Mouse (Mus musculus): ENCODE results near the gene Nucks1. TPM values are rescaled to one million over a fixed set of nuclear protein-coding genes. Genes with fewer than 3 reads are reported as not detected.
"Not testable (repeated sequence)": the region's sequence is repeated elsewhere in the genome, so short reads cannot be mapped to it uniquely, and the experiment has no call there.

The Nucks1 gene
- polyA plus RNA-seq, 1 experiment = 14.3 TPM

DNA sequence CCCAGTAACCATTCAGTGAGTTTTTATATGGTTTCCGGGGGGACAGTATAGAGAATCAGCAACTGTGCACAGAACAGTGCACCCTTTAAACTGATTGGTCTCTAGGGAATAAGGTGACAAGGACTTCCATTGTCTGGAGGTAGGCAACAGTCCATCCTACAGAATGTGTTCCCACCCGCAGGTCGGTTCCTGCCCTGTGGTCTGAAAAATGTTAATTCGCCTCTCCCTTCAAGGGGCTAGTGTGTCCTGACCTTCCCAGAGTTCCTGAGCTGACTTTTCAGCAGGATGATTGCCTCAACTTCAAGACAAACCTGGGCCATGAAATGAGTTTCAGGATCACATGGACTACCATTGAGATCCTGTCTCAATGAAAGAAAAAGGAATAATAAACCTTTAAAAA lies 18.9 kb upstream of the Nucks1 start:
- DNase-seq = no peak
- H3K27ac ChIP-seq (ENCODE audit: insufficient read depth, low read depth, low read length) = no peak overlapping the region
- 76% methylated on average over 4 of the region's 4 CpGs for WGBS
- no peaks in the 10 kb centered on the region for H3K27me3 ChIP-seq (replicated peaks; ENCODE audit: control insufficient read depth, insufficient read depth, low read length)
- H3K4me3 ChIP-seq (ENCODE audit: insufficient read depth, low read depth, low read length) = no peak overlapping the region
- no peaks in the 10 kb centered on the region for H3K4me1 ChIP-seq (ENCODE audit: control insufficient read depth, insufficient read depth, low read length)
- H3K36me3 ChIP-seq (ENCODE audit: control insufficient read depth, insufficient read depth, low read length) = no peaks in the 10 kb centered on the region
- TF ChIP-seq POLR2A (IDR thresholded peaks at IDR 0.05; ENCODE audit: low read depth, low read length) = no peak
- no peak for TF ChIP-seq CTCF (conservative IDR thresholded peaks at IDR 0.05; ENCODE audit: insufficient read depth, insufficient read length, low read depth, low read length)

DNA sequence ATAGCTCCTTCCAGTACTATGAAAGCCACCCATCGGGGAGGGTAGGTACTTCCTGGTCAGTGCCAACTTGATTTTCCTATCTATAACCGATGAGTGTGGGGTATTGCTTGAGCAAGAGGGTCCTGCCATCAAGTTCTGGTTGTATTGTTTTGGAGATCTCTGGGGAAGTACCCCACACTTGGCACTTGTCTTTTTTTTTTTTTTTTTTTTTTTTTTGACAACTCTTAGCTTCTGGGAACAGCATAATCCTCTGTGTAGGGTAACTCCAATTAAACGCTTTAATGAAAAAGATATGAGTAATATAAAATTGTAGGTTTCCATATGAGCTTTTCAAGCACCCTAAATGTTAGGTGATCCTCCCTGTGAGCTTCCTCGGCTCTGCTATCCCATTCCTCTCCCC lies 7.7 kb upstream of the Nucks1 start:
- H3K4me3 ChIP-seq (ENCODE audit: insufficient read depth, low read depth, low read length) = no peak overlapping the region
- WGBS = 87% methylated on average over 4 of the region's 4 CpGs
- no peak for DNase-seq
- no peak overlapping the region for H3K27ac ChIP-seq (ENCODE audit: insufficient read depth, low read depth, low read length)
- H3K36me3 ChIP-seq (ENCODE audit: control insufficient read depth, insufficient read depth, low read length) = no peaks in the 10 kb centered on the region
- no peaks in the 10 kb centered on the region; the same call in 1 of the 2 replicates for H3K27me3 ChIP-seq (replicated peaks; ENCODE audit: control insufficient read depth, insufficient read depth, low read length)
- no peaks in the 10 kb centered on the region for H3K4me1 ChIP-seq (ENCODE audit: control insufficient read depth, insufficient read depth, low read length)
- TF ChIP-seq POLR2A (IDR thresholded peaks at IDR 0.05; ENCODE audit: low read depth, low read length) (no peak), CTCF (conservative IDR thresholded peaks at IDR 0.05; ENCODE audit: insufficient read depth, insufficient read length, low read depth, low read length) (no peak)

DNA sequence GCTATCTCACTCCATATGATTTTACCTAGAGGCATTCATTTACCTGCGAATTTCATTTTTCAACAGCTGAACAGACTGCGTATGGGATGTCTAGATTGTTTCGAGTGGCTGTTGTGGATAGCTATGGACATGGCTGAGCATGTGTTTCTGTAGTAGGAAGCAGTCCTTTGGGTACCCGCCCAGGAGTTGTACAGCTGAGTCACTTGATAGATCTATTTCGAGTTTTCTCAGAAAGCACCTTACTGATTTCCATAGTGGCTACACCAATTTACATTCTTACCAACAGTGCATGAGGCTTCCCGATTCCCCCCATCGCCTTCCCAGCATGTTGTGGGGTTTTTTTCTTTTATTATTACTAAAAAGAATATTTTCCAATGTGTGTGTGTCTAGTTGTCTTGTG lies 7.1 kb upstream of the Nucks1 start:
- H3K4me3 ChIP-seq (ENCODE audit: insufficient read depth, low read depth, low read length) = no peak overlapping the region
- H3K36me3 ChIP-seq (ENCODE audit: control insufficient read depth, insufficient read depth, low read length) = no peaks in the 10 kb centered on the region
- no peak overlapping the region for H3K27ac ChIP-seq (ENCODE audit: insufficient read depth, low read depth, low read length)
- no peak for DNase-seq
- 94% methylated on average over 7 of the region's 7 CpGs for WGBS
- no peaks in the 10 kb centered on the region; the same call in 1 of the 2 replicates for H3K27me3 ChIP-seq (replicated peaks; ENCODE audit: control insufficient read depth, insufficient read depth, low read length)
- no peaks in the 10 kb centered on the region for H3K4me1 ChIP-seq (ENCODE audit: control insufficient read depth, insufficient read depth, low read length)
- TF ChIP-seq CTCF (conservative IDR thresholded peaks at IDR 0.05; ENCODE audit: insufficient read depth, insufficient read length, low read depth, low read length) (no peak), POLR2A (IDR thresholded peaks at IDR 0.05; ENCODE audit: low read depth, low read length) (no peak)

DNA sequence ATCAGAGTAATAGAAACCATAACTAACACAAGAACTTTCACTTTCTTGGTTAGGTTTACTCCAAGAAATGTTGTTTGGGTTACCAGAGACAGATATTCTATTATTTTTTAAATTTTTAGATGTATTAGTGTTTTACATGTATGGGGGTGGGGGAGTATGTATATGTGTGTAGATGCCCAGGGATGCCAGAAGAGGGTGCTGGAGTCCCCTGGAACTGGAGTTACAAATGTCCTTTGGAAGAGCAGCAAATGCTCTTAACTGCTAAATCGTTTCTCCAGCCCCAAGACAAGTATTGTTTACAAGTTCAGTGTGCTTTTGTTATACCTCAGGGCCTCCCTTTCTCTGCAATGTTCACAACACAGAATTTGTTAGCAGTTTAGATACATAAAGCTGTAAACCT lies 4.8 kb upstream of the Nucks1 start:
- no peak overlapping the region for H3K4me3 ChIP-seq (ENCODE audit: insufficient read depth, low read depth, low read length)
- H3K27me3 ChIP-seq (replicated peaks; ENCODE audit: control insufficient read depth, insufficient read depth, low read length) = no peaks in the 10 kb centered on the region; the same call in 1 of the 2 replicates
- WGBS = 3% methylated on average over 1 of the region's 1 CpGs
- DNase-seq = peak; percentile 24
- H3K36me3 ChIP-seq (ENCODE audit: control insufficient read depth, insufficient read depth, low read length) = no peaks in the 10 kb centered on the region
- no peak for TF ChIP-seq POLR2A (IDR thresholded peaks at IDR 0.05; ENCODE audit: low read depth, low read length)
- TF ChIP-seq CTCF (conservative IDR thresholded peaks at IDR 0.05; ENCODE audit: insufficient read depth, insufficient read length, low read depth, low read length) = peak; percentile 70
- H3K27ac ChIP-seq (ENCODE audit: insufficient read depth, low read depth, low read length) = no peak overlapping the region
- H3K4me1 ChIP-seq (ENCODE audit: control insufficient read depth, insufficient read depth, low read length) = no peaks in the 10 kb centered on the region; the same call in 1 of the 2 replicates

DNA sequence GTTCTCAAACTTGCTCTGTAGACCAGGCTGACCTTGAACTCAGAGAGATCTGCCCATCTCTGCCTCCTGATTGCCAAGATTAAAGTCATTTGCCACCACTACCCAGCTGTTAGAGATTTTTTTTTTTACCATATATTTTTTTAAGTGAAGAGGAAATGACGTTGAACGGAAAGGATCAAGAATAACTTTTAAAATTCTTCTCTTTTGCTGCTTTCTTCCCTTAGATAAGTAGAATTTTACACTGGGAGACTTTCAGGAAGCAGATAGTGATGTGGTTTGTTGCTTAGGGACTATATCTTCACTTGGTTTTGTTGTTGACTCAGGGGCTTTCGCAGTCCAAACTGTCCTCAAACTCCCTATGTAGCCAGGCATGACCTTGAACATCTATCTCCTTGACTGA lies 1.9 kb upstream of the Nucks1 start:
- no peak for DNase-seq
- TF ChIP-seq CTCF (conservative IDR thresholded peaks at IDR 0.05; ENCODE audit: insufficient read depth, insufficient read length, low read depth, low read length) (no peak), POLR2A (IDR thresholded peaks at IDR 0.05; ENCODE audit: low read depth, low read length) (no peak)
- peaks cover 9% of the 10 kb centered on the region; the same call in 1 of the 2 replicates for H3K4me1 ChIP-seq (ENCODE audit: control insufficient read depth, insufficient read depth, low read length)
- no peak overlapping the region for H3K4me3 ChIP-seq (ENCODE audit: insufficient read depth, low read depth, low read length)
- WGBS = 86% methylated on average over 3 of the region's 3 CpGs
- no peak overlapping the region for H3K27ac ChIP-seq (ENCODE audit: insufficient read depth, low read depth, low read length)
- H3K36me3 ChIP-seq (ENCODE audit: control insufficient read depth, insufficient read depth, low read length) = no peaks in the 10 kb centered on the region
- H3K27me3 ChIP-seq (replicated peaks; ENCODE audit: control insufficient read depth, insufficient read depth, low read length) = no peaks in the 10 kb centered on the region; the same call in 1 of the 2 replicates

DNA sequence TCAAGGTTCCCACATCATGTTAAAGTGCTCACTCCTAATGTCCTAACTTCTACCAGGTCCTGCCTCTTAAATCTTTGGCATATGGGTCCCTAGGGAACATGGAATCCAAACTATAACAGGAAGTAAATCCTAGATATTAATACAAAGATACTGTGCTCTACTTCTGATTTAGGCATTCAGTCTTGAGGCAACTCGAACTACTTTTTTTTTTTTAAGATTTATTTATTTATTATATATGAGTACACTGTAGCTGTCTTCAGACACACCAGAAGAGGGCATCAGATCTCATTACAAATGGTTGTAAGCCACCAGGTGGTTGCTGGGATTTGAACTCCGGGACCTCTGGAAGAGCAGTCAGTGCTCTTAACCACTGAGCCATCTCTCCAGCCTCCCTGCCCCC lies 1.1 kb upstream of the Nucks1 start:
- H3K4me3 ChIP-seq (ENCODE audit: insufficient read depth, low read depth, low read length); DNase-seq; H3K36me3 ChIP-seq (ENCODE audit: control insufficient read depth, insufficient read depth, low read length); H3K4me1 ChIP-seq (ENCODE audit: control insufficient read depth, insufficient read depth, low read length); H3K27ac ChIP-seq (ENCODE audit: insufficient read depth, low read depth, low read length); H3K27me3 ChIP-seq (replicated peaks; ENCODE audit: control insufficient read depth, insufficient read depth, low read length): not testable (repeated sequence)
- WGBS = 84% methylated on average over 2 of the region's 2 CpGs

DNA sequence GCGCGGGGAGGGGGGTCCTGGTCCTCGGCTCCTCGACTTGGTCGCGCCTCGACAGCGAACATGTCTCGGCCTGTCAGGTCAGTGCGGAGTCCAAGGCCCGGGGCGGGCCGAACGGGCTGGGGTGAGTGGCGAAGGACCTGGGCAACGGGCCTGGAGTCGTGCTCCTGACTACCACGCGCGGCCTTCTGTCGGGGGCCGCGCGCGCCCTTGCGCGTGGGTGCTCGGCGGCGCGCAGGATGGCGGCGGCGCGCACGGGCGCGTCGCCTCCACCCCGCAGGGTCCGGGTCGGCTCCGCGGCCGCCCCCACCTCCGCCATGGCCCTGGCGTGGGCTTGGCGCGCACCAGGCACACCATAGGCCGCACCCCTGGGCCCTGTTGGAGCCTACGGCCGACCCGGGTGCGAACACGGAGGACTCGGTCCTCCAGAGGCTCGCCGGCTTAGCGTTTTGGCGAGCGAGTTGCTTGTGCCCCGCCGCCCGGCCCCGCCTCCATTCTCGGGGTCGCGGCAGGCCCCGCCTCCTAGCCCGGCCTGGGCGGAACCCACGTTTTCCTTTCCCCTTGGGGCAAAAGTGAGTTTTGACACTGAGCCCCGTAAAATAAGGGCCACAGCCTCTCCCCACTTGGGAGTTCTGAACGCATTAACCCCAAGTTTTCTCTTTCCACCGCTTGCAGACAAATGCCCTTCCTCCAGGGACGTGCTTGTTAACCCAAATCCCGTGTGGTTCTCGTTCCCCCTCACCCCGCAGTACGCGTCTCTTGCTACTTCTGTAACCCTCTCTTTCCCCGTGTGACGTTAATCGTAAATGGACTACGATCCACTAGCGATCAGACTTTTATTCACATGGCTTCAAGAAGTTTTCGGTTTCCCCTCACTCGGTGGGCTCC lies 582 bp downstream of the Nucks1 start:
- DNase-seq = peak; percentile 91
- WGBS = under 1% methylated on average over 88 of the region's 88 CpGs
- Histone ChIP-seq H3K27me3 (replicated peaks; ENCODE audit: control insufficient read depth, insufficient read depth, low read length) (no peaks in the 10 kb centered on the region), H3K36me3 (ENCODE audit: control insufficient read depth, insufficient read depth, low read length) (no peaks in the 10 kb centered on the region), H3K27ac (ENCODE audit: insufficient read depth, low read depth, low read length) (peak overlapping the region; percentile 88), H3K4me1 (ENCODE audit: control insufficient read depth, insufficient read depth, low read length) (peaks cover 10% of the 10 kb centered on the region; the same call in 1 of the 2 replicates), H3K4me3 (ENCODE audit: insufficient read depth, low read depth, low read length) (peak overlapping the region; percentile 92)
- TF ChIP-seq CTCF (conservative IDR thresholded peaks at IDR 0.05; ENCODE audit: insufficient read depth, insufficient read length, low read depth, low read length) = no peak
- peak; percentile 16 for TF ChIP-seq POLR2A (IDR thresholded peaks at IDR 0.05; ENCODE audit: low read depth, low read length)

All from kidney, adult 2 months (tissue).